Mouse (Mus musculus) leukemia stem cell, adult 10-12 weeks (primary cell): ENCODE measurements around the gene Sytl1. TPM values are rescaled to one million over a fixed set of nuclear protein-coding genes. Genes with fewer than 3 reads are reported as not detected.

Experiments
- polyA plus RNA-seq: library from polyadenylated mRNA; stranded (reverse); fragments of >175 nt; gene quantifications from 2 replicates; pipeline ENCODE4 v1.2.3, GENCODE M21; 2012; ENCODE audit warnings: low replicate concordance

Gene Sytl1
- polyA plus RNA-seq: 4.2 and 10.6 TPM in 2 replicates

GRCm38 (mm10) chr4:133262882-133263281 is at the start of gene Sytl1:
Sytl1 (minus strand) TSS chr4:133263113.

GRCm38 (mm10) chr4:133277104-133278026 is 14.5 kb upstream of the Sytl1 start, which contains the start of gene Tmem222:
Tmem222 (minus strand) TSS chr4:133277792.

GRCm38 (mm10) chr4:133240490-133240921 is 22.4 kb downstream of the Sytl1 start, which contains the start of gene Map3k6:
Map3k6 (plus strand) TSS chr4:133240818.

GRCm38 (mm10) chr4:133211751-133212561 is 51.0 kb downstream of the Sytl1 start, which contains the start of the genes Cd164l2 and Gpr3:
Cd164l2 (plus strand) TSS chr4:133212131.
Gpr3 (minus strand) TSS chr4:133212536.

Other genes starting within 250 kb of the Sytl1 start
- 97.7 and 153 TPM in 2 replicates for gene Wasf2, start 132.6 kb downstream of the Sytl1 start, polyA plus RNA-seq
- 0.84 and 1.1 TPM in 2 replicates for gene Cd164l2, start 51.0 kb downstream of the Sytl1 start, polyA plus RNA-seq
- not detected in 2 replicates for gene Gpr3, start 50.6 kb downstream of the Sytl1 start, polyA plus RNA-seq
- gene Map3k6, start 22.3 kb downstream of the Sytl1 start, polyA plus RNA-seq: 79.7 and 100 TPM in 2 replicates
- gene Tmem222, start 14.7 kb upstream of the Sytl1 start, polyA plus RNA-seq: 12.9 and 30.5 TPM in 2 replicates
- 117 and 160 TPM in 2 replicates for gene Wdtc1, start 90.4 kb upstream of the Sytl1 start, polyA plus RNA-seq
- 70.0 and 77.3 TPM in 2 replicates for gene Slc9a1, start 106.6 kb upstream of the Sytl1 start, polyA plus RNA-seq
- gene Tent5b, start 217.0 kb upstream of the Sytl1 start, polyA plus RNA-seq: 0.13 and 0.15 TPM in 2 replicates
- gene Trnp1, start 235.4 kb upstream of the Sytl1 start, polyA plus RNA-seq: 0.28 and 0.34 TPM in 2 replicates